Mouse (Mus musculus) heart, embryonic 11.5 days (tissue): ENCODE data around the gene Stk35. TPM values are rescaled to one million over a fixed set of nuclear protein-coding genes. Genes with fewer than 3 reads are reported as not detected.
"Not testable (repeated sequence)": the region's sequence is repeated elsewhere in the genome, so short reads cannot be mapped to it uniquely, and the experiment has no call there.

ENCODE experiments used
- ATAC-seq: fragments of 200-750 bp; cut with Nextera tagmentation; replicated peaks from 2 replicates; pipeline ENCODE4 v1.8.0; 2017; ENCODE audit warnings: moderate library complexity; ENCODE audit not compliant: insufficient number of reproducible peaks, low FRiP score, low TSS enrichment
- H3K27ac ChIP-seq: fragments of 300-500 bp; sonication (generic); 2 replicates; pipeline ENCODE4 v1.5.1; 2014; ENCODE audit warnings: mild to moderate bottlenecking, low read depth, low read length
- H3K27me3 ChIP-seq: fragments of 300-500 bp; sonication (generic); 2 replicates; pipeline ENCODE4 v1.6.1; 2014; ENCODE audit warnings: mild to moderate bottlenecking, low read length, mixed read lengths; ENCODE audit not compliant: control insufficient read depth, insufficient read depth
- H3K36me3 ChIP-seq: fragments of 300-500 bp; sonication (generic); 2 replicates; pipeline ENCODE4 v1.6.1; 2014; ENCODE audit warnings: mild to moderate bottlenecking, low read length, moderate library complexity, mixed read lengths; ENCODE audit not compliant: control insufficient read depth, insufficient read depth
- H3K4me1 ChIP-seq: fragments of 300-500 bp; sonication (generic); 2 replicates; pipeline ENCODE4 v1.6.1; 2014; ENCODE audit warnings: low read length; ENCODE audit not compliant: control insufficient read depth, insufficient read depth
- H3K4me2 ChIP-seq: fragments of 300-500 bp; sonication (generic); 2 replicates; pipeline ENCODE4 v1.6.1; 2014; ENCODE audit warnings: mild to moderate bottlenecking, moderate library complexity
- H3K4me3 ChIP-seq: fragments of 300-500 bp; sonication (generic); 2 replicates; pipeline ENCODE4 v1.5.1; 2014; ENCODE audit warnings: low read depth, low read length
- H3K9ac ChIP-seq: fragments of 300-500 bp; sonication (generic); 2 replicates; pipeline ENCODE4 v1.6.1; 2014; ENCODE audit warnings: mild to moderate bottlenecking, low read depth, low read length, moderate library complexity
- H3K9me3 ChIP-seq: fragments of 300-500 bp; sonication (generic); replicated peaks from 2 replicates; pipeline ENCODE4 v1.6.1; 2016; ENCODE audit warnings: low read length; ENCODE audit not compliant: control insufficient read depth
- WGBS: fragments of 180-500 bp; shearing (Covaris S2); extraction: QIAGEN DNeasy Blood & Tissue Kit; methylation state at CpG from one replicate; pipeline ENCODE4 v1.1.7; 2014; ENCODE audit not compliant: insufficient replicate concordance; 5-methylcytosine and 5-hydroxymethylcytosine counted together
- polyA plus RNA-seq: library from polyadenylated mRNA; unstranded; fragments of >200 nt; fragmentation: Nextera tagmentation; extraction: Ambion mirVana; gene quantifications from 2 replicates; pipeline ENCODE4 v1.2.1, GENCODE M21; 2014

The Stk35 gene
- polyA plus RNA-seq, 1 experiment from 2014 or later: 8.0 TPM

DNA sequence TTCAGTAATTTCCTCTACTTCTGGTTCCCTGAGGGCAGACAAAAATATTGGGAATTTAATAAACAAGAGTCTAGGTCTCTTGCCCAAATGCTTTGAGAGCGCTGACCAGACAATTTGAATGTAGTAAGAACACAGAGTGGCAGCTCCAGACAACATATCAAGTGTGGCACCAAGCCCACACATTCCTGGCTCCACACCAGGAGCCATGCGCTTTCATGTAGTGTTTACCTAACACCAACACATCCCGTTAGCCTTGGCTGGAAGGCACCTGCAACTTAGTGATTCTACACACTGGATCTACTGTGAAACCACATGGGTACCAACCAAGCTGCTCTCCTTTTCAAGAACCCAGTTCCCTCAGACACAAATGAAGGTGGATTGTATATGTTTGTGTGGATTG is 45.5 kb downstream of the Stk35 start:
- 75% methylated on average over 3 of the region's 3 CpGs for WGBS
- Histone ChIP-seq H3K27ac (no peak overlapping the region), H3K9ac (no peak overlapping the region), H3K36me3 (no peaks in the 10 kb centered on the region), H3K4me1 (no peaks in the 10 kb centered on the region), H3K9me3 (no peaks in the 10 kb centered on the region), H3K4me3 (no peak overlapping the region), H3K27me3 (no peaks in the 10 kb centered on the region), H3K4me2 (no peak overlapping the region)
- ATAC-seq: no peak

GRCm38 (mm10) chr2:129846501-129846900 is 46.2 kb downstream of the Stk35 start:
- no peaks in the 10 kb centered on the region for H3K27me3 ChIP-seq
- no peak overlapping the region for H3K9ac ChIP-seq
- H3K4me1 ChIP-seq: no peaks in the 10 kb centered on the region
- no peaks in the 10 kb centered on the region for H3K36me3 ChIP-seq
- no peak overlapping the region for H3K4me2 ChIP-seq
- no peak overlapping the region for H3K27ac ChIP-seq
- WGBS: 63% methylated on average over 2 of the region's 2 CpGs
- H3K9me3 ChIP-seq: no peaks in the 10 kb centered on the region
- H3K4me3 ChIP-seq: no peak overlapping the region
- ATAC-seq: no peak

DNA sequence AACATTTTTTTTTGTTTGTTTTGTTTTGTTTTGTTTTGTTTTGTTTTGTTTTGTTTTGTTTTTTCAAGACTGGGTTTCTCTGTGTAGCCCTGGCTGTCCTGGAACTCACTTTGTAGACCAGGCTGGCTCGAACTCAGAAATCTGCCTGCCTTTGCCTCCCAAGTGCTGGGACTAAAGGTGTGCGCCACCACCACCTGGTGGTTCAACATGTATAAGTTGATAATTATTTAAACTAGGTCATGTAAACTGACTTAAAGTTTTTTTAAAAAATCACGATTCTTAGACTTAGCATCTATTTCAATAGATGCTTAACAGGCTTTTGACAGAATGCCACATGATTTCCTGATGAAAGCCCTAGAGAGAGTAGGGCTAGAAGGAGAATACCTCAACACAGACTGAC is 48.8 kb downstream of the Stk35 start:
- H3K27me3 ChIP-seq, H3K9me3 ChIP-seq, H3K27ac ChIP-seq, H3K4me2 ChIP-seq, H3K36me3 ChIP-seq, ATAC-seq, H3K4me3 ChIP-seq, H3K9ac ChIP-seq, H3K4me1 ChIP-seq: not testable (repeated sequence)
- WGBS: 90% methylated on average over 3 of the region's 3 CpGs

GRCm38 (mm10) chr2:129851512-129851911 is 51.2 kb downstream of the Stk35 start:
- WGBS: 84% methylated on average over 4 of the region's 4 CpGs

DNA sequence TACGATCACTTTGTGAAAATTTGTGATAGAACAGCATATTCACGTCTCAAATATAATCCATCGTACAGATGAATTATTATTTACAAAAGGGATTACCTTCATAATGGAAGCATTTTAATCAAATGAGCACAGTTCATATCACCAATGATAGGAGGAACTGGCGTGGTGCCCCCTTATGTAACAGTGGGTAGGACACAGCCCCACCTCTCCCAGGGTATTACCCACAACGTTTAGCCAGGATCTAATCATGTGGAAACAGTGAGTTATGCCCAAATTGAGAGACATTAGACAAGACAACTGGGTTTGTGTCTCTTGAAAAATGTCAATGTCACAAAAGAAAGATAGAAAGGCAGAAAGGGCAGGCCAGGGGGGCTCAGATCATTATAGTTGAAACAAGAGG is 62.9 kb downstream of the Stk35 start:
- Histone ChIP-seq H3K9me3 (no peaks in the 10 kb centered on the region), H3K27me3 (no peaks in the 10 kb centered on the region), H3K4me3 (no peak overlapping the region), H3K4me1 (no peaks in the 10 kb centered on the region), H3K4me2 (no peak overlapping the region), H3K27ac (no peak overlapping the region), H3K9ac (no peak overlapping the region), H3K36me3 (no peaks in the 10 kb centered on the region)
- ATAC-seq: no peak
- WGBS: 78% methylated on average over 5 of the region's 5 CpGs

More at GRCm38 (mm10) chr2:129851512-129851911, 51.2 kb downstream of the Stk35 start:
- no peaks in the 10 kb centered on the region for H3K36me3 ChIP-seq
- no peaks in the 10 kb centered on the region for H3K9me3 ChIP-seq
- H3K27ac ChIP-seq: no peak overlapping the region
- ATAC-seq: no peak
- no peaks in the 10 kb centered on the region for H3K4me1 ChIP-seq
- no peaks in the 10 kb centered on the region for H3K27me3 ChIP-seq
- H3K4me2 ChIP-seq: no peak overlapping the region
- no peak overlapping the region for H3K9ac ChIP-seq
- H3K4me3 ChIP-seq: no peak overlapping the region

DNA sequence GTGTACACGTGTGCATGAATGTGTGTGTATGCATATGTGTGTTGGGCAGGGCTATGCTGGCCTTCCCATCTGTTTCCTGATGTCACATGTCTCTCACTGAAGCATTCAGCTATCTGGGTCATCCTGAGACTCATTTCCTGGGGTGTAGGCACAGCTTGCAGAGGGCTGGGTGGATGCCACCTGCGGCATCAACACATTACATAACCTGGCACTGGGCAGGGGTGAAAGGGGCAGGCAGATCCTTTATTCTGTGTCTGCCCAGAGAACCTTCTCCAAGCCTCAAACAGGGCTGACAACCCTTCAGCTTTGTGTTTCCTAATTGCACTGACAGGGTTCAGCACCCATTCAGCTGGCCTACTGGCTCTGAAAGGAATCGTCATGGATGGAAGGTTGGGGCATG is 64.6 kb downstream of the Stk35 start:
- 83% methylated on average over 3 of the region's 3 CpGs for WGBS

GRCm38 (mm10) chr2:129869151-129869550 is 68.8 kb downstream of the Stk35 start:
- Histone ChIP-seq H3K27me3 (no peaks in the 10 kb centered on the region), H3K4me3 (no peak overlapping the region), H3K4me1 (peaks cover 7% of the 10 kb centered on the region; the same call in 1 of the 2 replicates), H3K36me3 (no peaks in the 10 kb centered on the region), H3K9me3 (no peaks in the 10 kb centered on the region), H3K27ac (no peak overlapping the region), H3K9ac (no peak overlapping the region), H3K4me2 (no peak overlapping the region)
- no peak for ATAC-seq
- 88% methylated on average over 5 of the region's 5 CpGs for WGBS

More for the DNA sequence above, 64.6 kb downstream of the Stk35 start:
- H3K36me3 ChIP-seq: no peaks in the 10 kb centered on the region
- H3K4me3 ChIP-seq: no peak overlapping the region
- H3K9ac ChIP-seq: no peak overlapping the region
- no peaks in the 10 kb centered on the region for H3K27me3 ChIP-seq
- no peak for ATAC-seq
- H3K4me1 ChIP-seq: no peaks in the 10 kb centered on the region
- no peak overlapping the region for H3K27ac ChIP-seq
- no peak overlapping the region for H3K4me2 ChIP-seq
- H3K9me3 ChIP-seq: no peaks in the 10 kb centered on the region

- Histone ChIP-seq H3K4me1 (peaks cover 7% of the 10 kb centered on the region; the same call in 1 of the 2 replicates), H3K36me3 (no peaks in the 10 kb centered on the region), H3K4me2 (no peak overlapping the region), H3K9me3 (no peaks in the 10 kb centered on the region), H3K4me3 (no peak overlapping the region), H3K9ac (no peak overlapping the region), H3K27ac (peak overlapping the region; percentile 58), H3K27me3 (no peaks in the 10 kb centered on the region)
- no peak for ATAC-seq
- 67% methylated on average over 5 of the region's 5 CpGs for WGBS
These were observed 70.9 kb downstream of the Stk35 start for GRCm38 (mm10) chr2:129871246-129871645.

GRCm38 (mm10) chr2:129872071-129872470 is 71.8 kb downstream of the Stk35 start:
- Histone ChIP-seq H3K4me1 (peaks cover 7% of the 10 kb centered on the region; the same call in 1 of the 2 replicates), H3K36me3 (no peaks in the 10 kb centered on the region), H3K4me3 (no peak overlapping the region), H3K27ac (no peak overlapping the region), H3K9me3 (no peaks in the 10 kb centered on the region), H3K27me3 (no peaks in the 10 kb centered on the region), H3K9ac (no peak overlapping the region), H3K4me2 (no peak overlapping the region)
- ATAC-seq: no peak
- WGBS: 70% methylated on average over 7 of the region's 7 CpGs
